Mouse (Mus musculus) myocyte (in vitro differentiated cells): ENCODE data around the gene Adcy9.

Experiments used
- E2F4 ChIP-seq: IDR thresholded peaks from one replicate; pipeline ENCODE4 v1.6.1; 2011; ENCODE audit warnings: mild to moderate bottlenecking, control low read depth, moderate library complexity; ENCODE audit not compliant: insufficient read depth
- MAX ChIP-seq: IDR thresholded peaks from one replicate; pipeline ENCODE4 v1.6.1; 2011; ENCODE audit warnings: low read depth, mild to moderate bottlenecking, control low read depth
- MYOD1 ChIP-seq, 3 experiments: IDR thresholded peaks; one replicate each; pipeline ENCODE4 v1.6.1; 2011; ENCODE audit warnings: control low read depth in 2 of 3, low read depth in 2 of 3, mild to moderate bottlenecking in 2 of 3, moderate library complexity in 1 of 3; ENCODE audit not compliant: insufficient read length in 2 of 3, control insufficient read depth in 1 of 3
- MYOG ChIP-seq, 3 experiments: IDR thresholded peaks; one replicate each; pipeline ENCODE4 v1.6.1; 2011; ENCODE audit warnings: control low read depth in 2 of 3, low read depth in 2 of 3, mild to moderate bottlenecking in 2 of 3; ENCODE audit not compliant: insufficient read length in 2 of 3, control insufficient read depth in 1 of 3, insufficient read depth in 1 of 3
- POLR2A ChIP-seq: IDR thresholded peaks from one replicate; pipeline ENCODE4 v1.6.1; 2011; ENCODE audit warnings: low read depth, mild to moderate bottlenecking, control low read depth, moderate library complexity; ENCODE audit not compliant: insufficient read length
- POLR2AphosphoS2 ChIP-seq: IDR thresholded peaks from one replicate; pipeline ENCODE4 v1.6.1; 2011; ENCODE audit warnings: low read depth, control low read depth; ENCODE audit not compliant: insufficient read length
- REST ChIP-seq: IDR thresholded peaks from one replicate; pipeline ENCODE4 v1.6.1; 2011; ENCODE audit warnings: mild to moderate bottlenecking, control low read depth, moderate library complexity; ENCODE audit not compliant: insufficient read depth, insufficient read length
- SRF ChIP-seq: IDR thresholded peaks from one replicate; pipeline ENCODE4 v1.6.1; 2011; ENCODE audit warnings: low read depth; ENCODE audit not compliant: control insufficient read depth, insufficient read length
- TCF12 ChIP-seq: IDR thresholded peaks from one replicate; pipeline ENCODE4 v1.6.1; 2011; ENCODE audit warnings: mild to moderate bottlenecking, control low read depth; ENCODE audit not compliant: poor library complexity, insufficient read depth, severe bottlenecking
- TCF3 ChIP-seq: IDR thresholded peaks from one replicate; pipeline ENCODE4 v1.6.1; 2011; ENCODE audit warnings: low read depth, control low read depth; ENCODE audit not compliant: insufficient read length
- USF1 ChIP-seq: IDR thresholded peaks from one replicate; pipeline ENCODE4 v1.6.1; 2011; ENCODE audit warnings: low read depth, mild to moderate bottlenecking, control low read depth, moderate library complexity

- no peak for TF ChIP-seq E2F4
- TF ChIP-seq USF1: no peak
- TF ChIP-seq POLR2A: no peak
- TF ChIP-seq MYOG (IDR thresholded peaks at IDR 0.05; ENCODE audit: control insufficient read depth in 1 of 3, insufficient read depth in 1 of 3, insufficient read length in 2 of 3, low read depth in 2 of 3): no peak
- no peak for TF ChIP-seq TCF3
- no peak for TF ChIP-seq REST
- TF ChIP-seq MYOD1 (IDR thresholded peaks at IDR 0.05; ENCODE audit: control insufficient read depth in 1 of 3, insufficient read length in 2 of 3, low read depth in 2 of 3): no peak
- no peak for TF ChIP-seq TCF12
- TF ChIP-seq SRF: no peak
- no peak for TF ChIP-seq POLR2AphosphoS2
- TF ChIP-seq MAX: no peak
These were observed 14.2 kb downstream of the Adcy9 start for GRCm38 (mm10) chr16:4406047-4406586.
